Mouse (Mus musculus) midbrain, postnatal 0 days (tissue): ENCODE results near the gene Kri1. TPM values are rescaled to one million over a fixed set of nuclear protein-coding genes. Genes with fewer than 3 reads are reported as not detected.
A peak's percentile ranks its signal among the peaks of the same experiment; 100 is the strongest.

Experiments
- ATAC-seq: fragments of 200-750 bp; cut with Nextera tagmentation; 2 replicates; pipeline ENCODE4 v1.8.0; 2017; ENCODE audit warnings: moderate number of reproducible peaks, mild to moderate bottlenecking, moderate TSS enrichment, moderate library complexity; ENCODE audit not compliant: low FRiP score
- DNase-seq: peaks from one replicate; pipeline ENCODE4 v3.0.0-alpha.2; 2015; ENCODE audit warnings: low spot score
- H3K27ac ChIP-seq: fragments of 300-500 bp; sonication (generic); 2 replicates; pipeline ENCODE4 v1.5.1; 2014; ENCODE audit warnings: low read depth, mild to moderate bottlenecking, low read length, mixed read lengths
- H3K27me3 ChIP-seq: fragments of 300-500 bp; sonication (generic); 2 replicates; pipeline ENCODE4 v1.6.1; 2014; ENCODE audit warnings: low read length, control low read depth, mixed read lengths; ENCODE audit not compliant: insufficient read depth
- H3K36me3 ChIP-seq: fragments of 300-500 bp; sonication (generic); 2 replicates; pipeline ENCODE4 v1.6.1; 2014; ENCODE audit warnings: low read length, control low read depth, mixed read lengths; ENCODE audit not compliant: insufficient read depth
- H3K4me1 ChIP-seq: fragments of 300-500 bp; sonication (generic); 2 replicates; pipeline ENCODE4 v1.6.1; 2014; ENCODE audit warnings: mild to moderate bottlenecking, control low read depth, antibody characterized with exemption, low read length, mixed read lengths; ENCODE audit not compliant: insufficient read depth
- H3K4me2 ChIP-seq: fragments of 300-500 bp; sonication (generic); 2 replicates; pipeline ENCODE4 v1.6.1; 2014; ENCODE audit warnings: low read depth, mild to moderate bottlenecking, low read length, mixed read lengths; ENCODE audit not compliant: poor library complexity, severe bottlenecking
- H3K4me3 ChIP-seq: fragments of 300-500 bp; sonication (generic); 2 replicates; pipeline ENCODE4 v1.5.1; 2014; ENCODE audit warnings: low read depth, mild to moderate bottlenecking, low read length, moderate library complexity
- H3K9ac ChIP-seq: fragments of 300-500 bp; sonication (generic); replicated peaks from 2 replicates; pipeline ENCODE4 v1.6.1; 2014; ENCODE audit warnings: mild to moderate bottlenecking, low read length, moderate library complexity, mixed read lengths; ENCODE audit not compliant: poor library complexity, severe bottlenecking
- H3K9me3 ChIP-seq: fragments of 300-500 bp; sonication (generic); 2 replicates; pipeline ENCODE4 v1.6.1; 2016; ENCODE audit warnings: low read length, control low read depth
- CTCF ChIP-seq: IDR thresholded peaks from 2 replicates; pipeline ENCODE4 v1.5.1; 2016; ENCODE audit warnings: antibody characterized with exemption, mild to moderate bottlenecking
- WGBS: fragments of 180-500 bp; shearing (Covaris S2); extraction: QIAGEN DNeasy Blood & Tissue Kit; methylation state at CpG from one replicate; pipeline ENCODE4 v1.1.7; 2014; 5-methylcytosine and 5-hydroxymethylcytosine counted together
- polyA plus RNA-seq: library from polyadenylated mRNA; unstranded; fragments of >200 nt; fragmentation: Nextera tagmentation; extraction: Ambion mirVana; gene quantifications from 2 replicates; pipeline ENCODE4 v1.2.1, GENCODE M21; 2015
- total RNA-seq: library from RNA; depleted of rRNA; stranded (reverse); fragments of >200 nt; gene quantifications from 2 replicates; pipeline ENCODE4 v1.2.3, GENCODE M21; 2014

Kri1 gene
- total and polyA plus RNA-seq, 2 experiments from 2014 or later, result 11.7 to 25.9 TPM

- DNase-seq (no peak), ATAC-seq (peak; percentile 32)
- Histone ChIP-seq H3K27me3 (no peaks in the 10 kb centered on the region), H3K9ac (peak overlapping the region; percentile 67), H3K27ac (no peak overlapping the region), H3K36me3 (no peaks in the 10 kb centered on the region), H3K4me1 (peaks cover 6% of the 10 kb centered on the region; the same call in 1 of the 2 replicates), H3K4me3 (peak overlapping the region; percentile 61), H3K4me2 (peak overlapping the region; percentile 81), H3K9me3 (no peaks in the 10 kb centered on the region)
- no peak for TF ChIP-seq CTCF
- 23% methylated on average over 4 of the region's 4 CpGs for WGBS
Measured at GRCm38 (mm10) chr9:21320280-21320618, 32.5 kb upstream of the Kri1 start.

DNA sequence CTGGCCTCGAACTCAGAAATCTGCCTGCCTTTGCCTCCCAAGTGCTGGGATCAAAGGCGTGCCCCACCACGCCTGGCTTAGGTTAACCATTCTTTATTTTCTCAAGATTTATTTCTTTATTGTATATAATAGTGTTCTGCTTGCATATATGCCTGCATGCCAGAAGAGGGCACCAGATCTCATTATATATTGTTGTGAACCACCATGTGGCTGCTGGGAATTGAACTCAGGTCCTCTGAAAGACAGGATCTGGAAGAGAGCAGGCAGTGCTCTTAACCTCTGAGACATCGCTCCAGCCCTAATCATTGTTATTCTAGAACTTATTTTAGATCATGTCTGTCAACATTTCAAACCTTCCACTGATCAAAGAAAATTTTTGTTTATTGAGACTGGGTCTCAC, 31.7 kb upstream of the Kri1 start:
- Histone ChIP-seq H3K9ac (no peak overlapping the region), H3K4me2 (no peak overlapping the region), H3K4me3 (no peak overlapping the region), H3K9me3 (no peaks in the 10 kb centered on the region), H3K4me1 (peaks cover 6% of the 10 kb centered on the region; the same call in 1 of the 2 replicates), H3K27me3 (no peaks in the 10 kb centered on the region), H3K36me3 (no peaks in the 10 kb centered on the region), H3K27ac (no peak overlapping the region)
- DNase-seq (no peak), ATAC-seq (no peak)
- TF ChIP-seq CTCF, result peak; percentile 46
- WGBS, result 97% methylated on average over 4 of the region's 4 CpGs

- DNase-seq (no peak), ATAC-seq (no peak)
- TF ChIP-seq CTCF, result no peak
- no peak overlapping the region for H3K4me3 ChIP-seq
- peaks cover 6% of the 10 kb centered on the region; the same call in 1 of the 2 replicates for H3K4me1 ChIP-seq
- no peaks in the 10 kb centered on the region for H3K9me3 ChIP-seq
- no peak overlapping the region for H3K27ac ChIP-seq
- no peak overlapping the region for H3K4me2 ChIP-seq
- no peaks in the 10 kb centered on the region for H3K36me3 ChIP-seq
- no peak overlapping the region for H3K9ac ChIP-seq
- WGBS, result 92% methylated on average over 6 of the region's 6 CpGs
- no peaks in the 10 kb centered on the region for H3K27me3 ChIP-seq
Measured at GRCm38 (mm10) chr9:21318792-21319191, 31.0 kb upstream of the Kri1 start.

GRCm38 (mm10) chr9:21316696-21317095, 28.9 kb upstream of the Kri1 start:
- Histone ChIP-seq H3K27me3 (no peaks in the 10 kb centered on the region), H3K36me3 (no peaks in the 10 kb centered on the region), H3K4me2 (no peak overlapping the region), H3K4me3 (no peak overlapping the region), H3K4me1 (0 out of 2 replicates have a peak, but pooled peaks cover 4% of the 10 kb centered on the region), H3K27ac (no peak overlapping the region), H3K9me3 (no peaks in the 10 kb centered on the region), H3K9ac (no peak overlapping the region)
- ATAC-seq (no peak), DNase-seq (no peak)
- WGBS, result 76% methylated on average over 7 of the region's 7 CpGs
- no peak for TF ChIP-seq CTCF

DNA sequence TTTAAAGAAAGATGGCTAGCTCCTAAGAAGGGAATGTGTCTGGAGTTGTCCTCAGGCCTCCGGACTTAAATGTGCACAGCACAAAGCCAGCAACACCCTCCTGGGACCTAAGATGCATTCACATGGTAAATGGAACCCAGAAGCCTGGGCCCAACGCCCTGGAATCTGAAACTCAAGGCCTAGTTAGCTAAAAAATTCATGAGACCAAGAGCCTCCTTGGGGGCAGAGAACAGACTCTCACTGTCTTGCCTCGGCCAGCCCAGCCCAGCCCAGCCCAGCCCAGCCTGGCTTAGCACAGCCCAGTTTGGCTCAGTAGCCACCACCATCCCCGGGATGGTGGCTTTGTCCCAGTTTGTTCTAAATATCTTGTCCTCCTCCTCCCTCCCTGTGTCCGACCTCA, 27.7 kb upstream of the Kri1 start:
- Histone ChIP-seq H3K4me3 (no peak overlapping the region), H3K36me3 (no peaks in the 10 kb centered on the region), H3K27me3 (no peaks in the 10 kb centered on the region), H3K4me1 (no peaks in the 10 kb centered on the region), H3K9ac (no peak overlapping the region), H3K9me3 (no peaks in the 10 kb centered on the region), H3K4me2 (no peak overlapping the region), H3K27ac (no peak overlapping the region)
- DNase-seq (no peak), ATAC-seq (no peak)
- TF ChIP-seq CTCF, result no peak
- 53% methylated on average over 5 of the region's 5 CpGs for WGBS

- DNase-seq, result no peak
- no peak overlapping the region for H3K4me3 ChIP-seq
- H3K27me3 ChIP-seq, result no peaks in the 10 kb centered on the region
- ATAC-seq, result no peak
- H3K4me2 ChIP-seq, result no peak overlapping the region
- H3K36me3 ChIP-seq, result no peaks in the 10 kb centered on the region
- no peaks in the 10 kb centered on the region for H3K4me1 ChIP-seq
- 91% methylated on average over 9 of the region's 9 CpGs for whole genome bisulfite sequencing
- H3K9ac ChIP-seq, result no peak overlapping the region
- H3K27ac ChIP-seq, result no peak overlapping the region
- H3K9me3 ChIP-seq, result no peaks in the 10 kb centered on the region
- no peak for TF ChIP-seq CTCF
Measured at GRCm38 (mm10) chr9:21314367-21315140, 26.8 kb upstream of the Kri1 start.
